Mouse (Mus musculus): ENCODE data around the gene Mybpc3.

The Mybpc3 gene

GRCm38 (mm10) chr2:91176234-91176633, 58.3 kb downstream of the Mybpc3 start:
- no peak for DNase-seq

- no peak for DNase-seq
Observed at GRCm38 (mm10) chr2:91179825-91180224, 61.9 kb downstream of the Mybpc3 start.

GRCm38 (mm10) chr2:91180706-91181105, 62.8 kb downstream of the Mybpc3 start:
- no peak for DNase-seq

- DNase-seq = no peak
Observed at GRCm38 (mm10) chr2:91182016-91182404, 64.1 kb downstream of the Mybpc3 start.

GRCm38 (mm10) chr2:91182405-91183147, 64.6 kb downstream of the Mybpc3 start:
- peak; percentile 85 for DNase-seq

GRCm38 (mm10) chr2:91183148-91183513, 65.2 kb downstream of the Mybpc3 start:
- peak; percentile 96 for DNase-seq

GRCm38 (mm10) chr2:91183711-91184405, 65.9 kb downstream of the Mybpc3 start, which contains the start of gene Madd:
Madd (minus strand) TSS chr2:91183837.
- DNase-seq = peak; percentile 31

All from kidney, postnatal 10 days (tissue).